Mouse (Mus musculus) midbrain, embryonic 14.5 days (tissue): Measurements from ENCODE around the gene Ccl25. TPM values are rescaled to one million over a fixed set of nuclear protein-coding genes. Genes with fewer than 3 reads are reported as not detected.
A peak's percentile ranks its signal among the peaks of the same experiment; 100 is the strongest.
"Not testable (repeated sequence)": the region's sequence is repeated elsewhere in the genome, so short reads cannot be mapped to it uniquely, and the experiment has no call there.

ENCODE experiments used
- ATAC-seq: fragments of 200-750 bp; cut with Nextera tagmentation; 2 replicates; pipeline ENCODE4 v1.8.0; 2017; ENCODE audit warnings: moderate number of reproducible peaks, moderate library complexity; ENCODE audit not compliant: low FRiP score, low TSS enrichment
- DNase-seq: peaks from one replicate; pipeline ENCODE4 v3.0.0-alpha.2; 2015
- H3K27ac ChIP-seq: fragments of 300-500 bp; sonication (generic); replicated peaks from 2 replicates; pipeline ENCODE4 v1.5.1; 2014; ENCODE audit warnings: mild to moderate bottlenecking, low read depth, low read length, moderate library complexity
- H3K27me3 ChIP-seq: fragments of 300-500 bp; sonication (generic); 2 replicates; pipeline ENCODE4 v1.6.1; 2014; ENCODE audit warnings: low read length, control low read depth, mixed read lengths; ENCODE audit not compliant: control insufficient read depth, insufficient read depth
- H3K36me3 ChIP-seq: fragments of 300-500 bp; sonication (generic); 2 replicates; pipeline ENCODE4 v1.6.1; 2014; ENCODE audit warnings: low read length, control low read depth; ENCODE audit not compliant: control insufficient read depth, insufficient read depth
- H3K4me1 ChIP-seq: fragments of 300-500 bp; sonication (generic); 2 replicates; pipeline ENCODE4 v1.6.1; 2014; ENCODE audit warnings: mild to moderate bottlenecking, antibody characterized with exemption, low read length, control low read depth; ENCODE audit not compliant: control insufficient read depth, insufficient read depth
- H3K4me2 ChIP-seq: fragments of 300-500 bp; sonication (generic); 2 replicates; pipeline ENCODE4 v1.6.1; 2014; ENCODE audit warnings: mild to moderate bottlenecking, low read length, moderate library complexity
- H3K4me3 ChIP-seq: fragments of 300-500 bp; sonication (generic); replicated peaks from 2 replicates; pipeline ENCODE4 v1.5.1; 2014; ENCODE audit warnings: low read depth, low read length
- H3K9ac ChIP-seq: fragments of 300-500 bp; sonication (generic); replicated peaks from 2 replicates; pipeline ENCODE4 v1.6.1; 2014; ENCODE audit warnings: mild to moderate bottlenecking, low read length, moderate library complexity
- H3K9me3 ChIP-seq: fragments of 300-500 bp; sonication (generic); 2 replicates; pipeline ENCODE4 v1.6.1; 2016; ENCODE audit warnings: low read length, control low read depth, mixed read lengths; ENCODE audit not compliant: control insufficient read depth
- WGBS: fragments of 180-500 bp; shearing (Covaris S2); extraction: QIAGEN DNeasy Blood & Tissue Kit; methylation state at CpG from one replicate; pipeline ENCODE4 v1.1.7; 2014; 5-methylcytosine and 5-hydroxymethylcytosine counted together
- polyA plus RNA-seq: library from polyadenylated mRNA; unstranded; fragments of >200 nt; fragmentation: Nextera tagmentation; extraction: Ambion mirVana; gene quantifications from 2 replicates; pipeline ENCODE4 v1.2.1, GENCODE M21; 2014

Gene Ccl25
- polyA plus RNA-seq, 1 experiment from 2014 or later, result 17.0 TPM

DNA sequence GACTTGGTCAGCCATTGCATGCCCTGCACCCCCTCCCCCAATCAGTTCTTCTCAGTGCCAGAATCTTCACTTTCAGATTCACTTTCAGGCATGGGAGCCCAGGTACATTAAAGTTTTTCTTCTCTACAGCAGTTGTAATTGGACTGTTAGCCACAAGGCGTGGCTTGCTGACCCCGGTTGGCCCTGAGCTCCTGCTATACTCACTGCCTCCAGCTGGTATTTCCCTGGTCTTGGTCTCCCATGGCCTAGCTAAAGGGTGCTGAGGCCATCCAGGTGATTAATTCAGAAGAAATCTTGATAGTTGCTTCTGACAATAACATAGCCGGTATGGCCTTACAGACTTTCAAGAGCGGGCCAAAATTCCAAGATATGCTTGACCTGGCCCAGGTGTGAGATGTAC lies 43.5 kb downstream of the Ccl25 start:
- ATAC-seq (no peak), DNase-seq (no peak)
- WGBS, result 94% methylated on average over 4 of the region's 4 CpGs

DNA sequence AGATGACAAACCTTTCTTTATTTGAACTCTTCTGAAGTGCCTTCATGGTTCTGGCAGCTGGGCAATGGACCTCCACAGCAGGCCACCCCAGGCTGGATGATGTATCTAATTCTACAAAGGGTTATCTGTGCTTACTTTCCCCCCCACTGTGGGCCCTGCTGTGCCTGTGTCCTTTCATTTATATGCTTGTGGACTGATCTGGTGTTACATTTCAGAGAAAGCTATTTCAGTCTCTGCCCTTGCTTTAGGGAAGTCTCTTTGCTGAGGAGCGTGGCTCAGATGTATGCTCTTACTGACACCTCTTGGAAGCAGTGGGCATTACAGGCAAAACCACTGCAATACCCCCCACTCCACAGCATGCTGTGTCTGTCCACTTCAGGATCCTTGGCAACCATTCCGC lies 45.1 kb downstream of the Ccl25 start:
- no peak overlapping the region for H3K9ac ChIP-seq
- WGBS, result 39% methylated on average over 2 of the region's 2 CpGs
- no peak overlapping the region for H3K4me3 ChIP-seq
- no peak overlapping the region for H3K4me2 ChIP-seq
- H3K4me1 ChIP-seq, result no peaks in the 10 kb centered on the region
- no peaks in the 10 kb centered on the region for H3K36me3 ChIP-seq
- DNase-seq (peak; percentile 8), ATAC-seq (no peak)
- H3K9me3 ChIP-seq, result no peaks in the 10 kb centered on the region
- H3K27me3 ChIP-seq, result no peaks in the 10 kb centered on the region
- H3K27ac ChIP-seq, result no peak overlapping the region

More for the DNA sequence above, 43.5 kb downstream of the Ccl25 start:
- Histone ChIP-seq H3K4me1 (no peaks in the 10 kb centered on the region), H3K4me2 (no peak overlapping the region), H3K9ac (no peak overlapping the region), H3K36me3 (no peaks in the 10 kb centered on the region), H3K27ac (no peak overlapping the region), H3K9me3 (no peaks in the 10 kb centered on the region), H3K27me3 (no peaks in the 10 kb centered on the region), H3K4me3 (no peak overlapping the region)

DNA sequence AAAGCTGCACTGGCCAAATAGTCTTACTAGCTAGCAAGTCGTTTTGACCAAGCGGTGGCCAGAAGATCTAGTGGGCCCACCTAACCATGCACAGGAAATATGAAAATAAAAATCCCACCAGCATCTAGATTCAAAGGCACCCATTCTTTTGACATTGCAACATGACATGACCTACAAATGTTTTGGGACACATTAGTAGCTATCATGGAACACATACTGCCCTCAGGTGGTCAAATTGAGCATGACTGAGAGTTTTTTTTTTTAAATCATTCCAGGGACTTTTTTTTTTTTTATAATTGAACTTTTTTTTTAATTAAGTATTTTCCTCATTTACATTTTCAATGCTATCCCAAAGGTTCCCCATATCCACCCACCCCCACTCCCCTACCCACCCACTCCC lies 47.6 kb downstream of the Ccl25 start:
- WGBS, result 66% methylated on average over 2 of the region's 2 CpGs
- Histone ChIP-seq H3K27me3 (no peaks in the 10 kb centered on the region), H3K4me1 (no peaks in the 10 kb centered on the region), H3K36me3 (no peaks in the 10 kb centered on the region), H3K4me2 (no peak overlapping the region), H3K9ac (no peak overlapping the region), H3K4me3 (no peak overlapping the region), H3K9me3 (no peaks in the 10 kb centered on the region), H3K27ac (no peak overlapping the region)
- peak; percentile 7 for DNase-seq
- no peak for ATAC-seq

DNA sequence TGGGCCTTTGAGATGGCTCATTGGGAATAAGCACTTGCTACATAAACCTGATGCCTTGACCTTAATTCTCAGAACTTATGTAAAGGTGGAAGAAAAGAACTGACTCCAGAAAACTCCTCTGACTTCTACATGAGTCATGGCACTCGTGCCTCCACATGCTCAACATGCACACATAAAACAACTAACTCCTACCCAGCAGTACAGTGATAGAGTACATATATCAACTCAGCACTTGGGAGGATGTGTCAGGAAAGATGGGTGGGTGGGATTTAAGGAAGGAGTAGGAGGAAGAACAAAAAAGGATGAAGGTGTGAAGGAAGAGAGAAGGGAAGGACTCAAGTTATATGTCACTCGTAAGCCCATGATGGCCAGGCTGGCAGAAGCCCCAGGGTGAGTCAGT lies 76.4 kb downstream of the Ccl25 start:
- Histone ChIP-seq H3K36me3 (no peaks in the 10 kb centered on the region), H3K9ac (no peak overlapping the region), H3K4me2 (no peak overlapping the region), H3K27me3 (no peaks in the 10 kb centered on the region), H3K4me1 (no peaks in the 10 kb centered on the region), H3K9me3 (no peaks in the 10 kb centered on the region), H3K27ac (no peak overlapping the region), H3K4me3 (no peak overlapping the region)
- DNase-seq (no peak), ATAC-seq (no peak)
- 92% methylated on average over 2 of the region's 2 CpGs for WGBS

DNA sequence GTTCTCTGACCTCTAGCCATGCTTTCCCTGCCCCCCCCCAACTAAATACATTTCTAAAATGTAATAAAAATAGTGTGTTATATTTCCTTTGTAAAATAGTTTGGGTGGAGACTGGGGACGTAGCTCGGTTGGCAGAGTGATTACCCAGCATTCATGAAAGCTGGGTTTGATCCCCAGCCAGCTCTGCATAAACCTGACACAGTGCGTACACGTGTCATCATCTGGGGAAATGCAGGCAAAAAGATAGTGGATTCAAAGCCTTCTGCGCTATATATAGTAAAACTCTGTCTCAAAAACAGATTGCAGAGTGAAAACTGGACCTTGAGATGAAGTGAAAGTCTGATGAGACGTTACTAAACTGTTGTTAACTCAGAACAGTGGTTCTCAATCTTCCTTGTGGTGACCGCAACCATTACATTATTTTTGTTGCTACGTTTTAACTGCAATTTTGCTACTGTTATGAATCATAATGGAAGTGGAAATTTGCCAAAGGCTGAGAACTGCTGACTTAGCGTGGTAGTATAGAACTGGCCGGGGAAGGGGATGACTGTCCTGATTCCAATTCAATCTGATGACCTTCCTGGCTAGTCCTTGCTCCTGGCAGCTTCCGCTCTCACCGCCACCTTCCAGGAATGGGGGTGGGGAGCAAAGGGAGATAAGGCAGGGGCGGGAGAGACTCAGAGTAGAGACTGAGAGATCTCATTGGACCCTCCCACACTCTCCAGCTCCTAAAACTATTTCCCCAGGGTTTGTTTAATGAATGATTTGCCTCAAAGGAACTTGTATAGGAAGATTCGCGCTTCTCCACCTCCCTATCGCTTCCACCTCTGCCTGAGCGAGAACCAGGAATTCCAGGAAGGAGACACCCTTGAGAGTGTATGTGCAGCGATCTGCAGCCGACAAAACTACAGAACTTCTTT lies 79.2 kb downstream of the Ccl25 start:
- H3K9me3 ChIP-seq, result no peaks in the 10 kb centered on the region
- no peaks in the 10 kb centered on the region for H3K27me3 ChIP-seq
- WGBS, result 56% methylated on average over 19 of the region's 19 CpGs
- DNase-seq (peak; percentile 6), ATAC-seq (no peak)
- H3K27ac ChIP-seq, result no peak overlapping the region
- H3K4me2 ChIP-seq, result peak overlapping the region; percentile 54
- peak overlapping the region; percentile 34 for H3K9ac ChIP-seq
- H3K36me3 ChIP-seq, result no peaks in the 10 kb centered on the region
- H3K4me1 ChIP-seq, result no peaks in the 10 kb centered on the region
- H3K4me3 ChIP-seq, result peak overlapping the region; percentile 26

DNA sequence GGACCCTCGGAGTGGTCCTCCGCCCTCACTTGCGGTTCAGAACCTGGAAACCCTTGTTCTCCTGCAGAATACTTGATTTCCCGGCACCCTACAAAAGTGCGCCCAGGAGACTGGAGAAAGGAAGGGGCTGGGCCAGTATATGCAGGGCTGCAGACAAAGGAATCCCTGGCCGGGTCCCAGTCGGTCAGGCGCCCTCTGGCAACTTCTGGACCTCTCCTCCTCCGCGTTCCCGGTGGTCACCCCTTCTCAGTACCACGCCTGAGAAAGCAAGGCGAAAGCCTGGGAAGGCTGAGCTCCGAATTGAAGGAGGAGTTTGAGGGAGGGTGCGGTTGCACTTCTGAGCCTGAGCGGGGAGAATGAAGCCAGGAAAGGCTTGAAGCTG lies 79.9 kb downstream of the Ccl25 start:
- DNase-seq (peak; percentile 29), ATAC-seq (0 out of 2 replicates have a peak, but pooled peaks have one; percentile 44)
- Histone ChIP-seq H3K4me1 (no peaks in the 10 kb centered on the region), H3K4me3 (peak overlapping the region; percentile 26), H3K9me3 (no peaks in the 10 kb centered on the region), H3K4me2 (peak overlapping the region; percentile 54), H3K27ac (no peak overlapping the region), H3K27me3 (no peaks in the 10 kb centered on the region), H3K9ac (peak overlapping the region; percentile 34), H3K36me3 (no peaks in the 10 kb centered on the region)
- 10% methylated on average over 16 of the region's 16 CpGs for WGBS

DNA sequence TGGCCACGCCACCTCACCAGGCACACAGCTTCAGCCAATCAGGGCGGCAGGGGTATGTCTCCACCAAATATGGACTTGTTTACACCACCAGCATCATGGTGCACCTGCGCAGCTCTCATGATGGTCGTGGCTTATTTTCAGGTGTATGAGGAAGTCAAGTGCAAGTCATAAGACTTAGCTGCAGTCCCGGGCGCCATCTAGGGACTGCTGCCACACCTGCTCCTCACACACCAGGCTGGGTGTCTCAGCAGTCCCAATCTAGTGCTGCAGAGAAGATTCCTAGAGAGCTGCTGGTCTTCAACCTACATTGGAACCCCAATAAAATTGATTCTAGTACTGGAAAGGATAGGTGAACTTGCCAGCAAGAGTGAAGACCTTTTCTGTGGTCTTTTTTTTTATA lies 83.4 kb downstream of the Ccl25 start:
- not testable (repeated sequence) for H3K9ac ChIP-seq, H3K4me3 ChIP-seq, H3K27ac ChIP-seq, H3K27me3 ChIP-seq, DNase-seq, H3K4me2 ChIP-seq, H3K4me1 ChIP-seq, H3K9me3 ChIP-seq, ATAC-seq, H3K36me3 ChIP-seq
- 78% methylated on average over 6 of the region's 6 CpGs for WGBS
